Mouse (Mus musculus) pancreas, adult 10 weeks (tissue): ENCODE data around the gene Btnl1. TPM values are rescaled to one million over a fixed set of nuclear protein-coding genes. Genes with fewer than 3 reads are reported as not detected.

Experiments
- polyA plus RNA-seq: library from polyadenylated mRNA; stranded (reverse); fragments of 350-450 nt; fragmentation: Illumina TruSeq; extraction: RNeasy Lipid Tissue Mini Kit (QIAGEN cat#74804); gene quantifications from one replicate; pipeline ENCODE4 v1.2.3, GENCODE M21; 2015; ENCODE audit warnings: low read depth, low replicate concordance; ENCODE audit not compliant: insufficient read depth

Btnl1 gene
- polyA plus RNA-seq: not detected

DNA sequence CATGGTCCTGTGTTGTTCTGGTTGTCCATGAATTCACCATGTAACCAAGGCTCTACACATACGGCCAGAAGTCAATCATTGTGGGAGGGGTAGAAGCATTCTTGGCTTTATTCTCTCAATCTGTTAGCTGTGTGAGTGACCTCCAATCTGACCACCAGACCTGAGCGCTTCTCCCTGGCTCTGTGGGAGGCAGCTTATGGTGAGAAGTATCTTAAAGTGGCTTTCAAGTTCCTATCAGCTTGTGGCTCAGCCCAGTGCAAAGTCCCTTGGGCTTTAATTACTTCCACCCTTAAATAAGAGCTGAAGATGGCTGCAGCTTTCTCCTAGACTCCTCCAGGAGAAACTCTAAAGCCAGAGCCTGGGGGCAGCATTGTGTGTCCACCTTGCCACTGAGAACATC lies at the start of gene Btnl1:
Gene Btnl1 (plus strand): TSS at position 286 of the 400 bp plus-strand sequence.

DNA sequence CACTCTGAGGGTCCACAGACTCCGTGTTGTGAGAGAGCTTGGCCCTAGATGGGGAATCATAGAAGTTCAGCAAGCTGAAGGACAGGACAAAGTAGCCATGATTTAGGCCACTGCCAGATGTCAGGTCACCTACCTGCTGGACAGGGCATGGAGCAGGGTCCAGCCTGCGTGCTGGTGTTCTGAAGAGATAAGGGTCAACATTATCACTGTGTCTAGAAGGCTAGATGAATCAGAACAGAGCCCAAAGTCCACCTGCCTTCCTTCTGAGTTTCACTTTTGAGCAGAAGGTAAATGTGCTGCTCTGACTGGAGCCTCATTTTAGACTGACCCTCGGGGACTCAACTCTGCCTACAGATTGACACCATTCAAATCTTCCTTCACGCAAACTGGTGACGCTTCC lies 22.4 kb upstream of the Btnl1 start, which contains the start of gene Btnl2:
Gene Btnl2 (plus strand): TSS at position 284 of the 400 bp plus-strand sequence.

DNA sequence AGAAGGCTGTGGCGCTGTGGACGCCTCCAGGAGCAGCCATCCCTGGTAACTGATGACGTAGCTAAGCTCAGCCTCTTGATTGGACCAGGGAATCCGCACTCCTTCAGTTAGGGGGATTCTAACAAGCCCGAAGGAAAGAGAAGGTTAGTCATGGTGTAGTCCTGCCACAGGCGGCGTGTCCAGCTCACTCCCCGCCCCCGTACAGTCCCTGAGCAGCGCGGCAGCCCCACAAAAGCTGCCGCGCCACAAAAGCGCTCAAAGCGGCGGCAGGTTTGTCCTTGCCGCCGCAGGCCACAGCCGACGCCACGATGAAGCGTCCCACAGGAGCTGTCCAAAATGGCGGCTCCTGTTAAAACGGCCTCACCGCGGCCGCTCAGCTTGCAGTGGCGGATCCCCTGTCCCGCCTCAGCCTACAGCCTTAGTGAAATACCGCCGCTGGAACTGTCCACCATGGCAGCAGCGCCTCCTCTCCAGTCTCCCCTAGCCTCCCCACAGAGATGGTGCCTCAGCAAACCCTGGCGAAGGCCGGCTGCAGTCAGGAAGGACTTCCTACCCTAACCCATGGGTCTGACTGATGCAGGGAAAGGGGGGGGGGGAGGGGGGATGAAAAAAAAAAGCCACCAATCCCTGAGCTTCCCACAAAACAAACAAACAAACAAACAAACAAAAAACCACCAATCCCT lies 21.9 kb downstream of the Btnl1 start, which contains the start of gene BC051142:
Gene BC051142 (plus strand): TSS at position 110 of the 683 bp plus-strand sequence.

Other genes starting within 250 kb of the Btnl1 start
- gene H2-DMb2, start 233.8 kb upstream of the Btnl1 start, polyA plus RNA-seq: 1.9 TPM
- 7.8 TPM for gene H2-DMb1, start 224.1 kb upstream of the Btnl1 start, polyA plus RNA-seq
- gene Tap1, start 189.6 kb upstream of the Btnl1 start, polyA plus RNA-seq: 6.3 TPM
- 9.2 TPM for gene Psmb9, start 189.4 kb upstream of the Btnl1 start, polyA plus RNA-seq
- gene Psmb8, start 179.4 kb upstream of the Btnl1 start, polyA plus RNA-seq: 13.8 TPM
- gene Tap2, start 173.6 kb upstream of the Btnl1 start, polyA plus RNA-seq: 9.1 TPM
- gene H2-Ob, start 138.2 kb upstream of the Btnl1 start, polyA plus RNA-seq: 2.1 TPM
- 44.7 TPM for gene H2-Ab1, start 119.4 kb upstream of the Btnl1 start, polyA plus RNA-seq
- gene H2-Aa, start 89.3 kb upstream of the Btnl1 start, polyA plus RNA-seq: 56.9 TPM
- 37.0 TPM for gene H2-Eb1, start 71.3 kb upstream of the Btnl1 start, polyA plus RNA-seq
- not detected for gene H2-Eb2, start 51.5 kb upstream of the Btnl1 start, polyA plus RNA-seq
- gene Btnl2, start 22.3 kb upstream of the Btnl1 start, polyA plus RNA-seq: not detected
- 4.2 TPM for gene BC051142, start 21.7 kb downstream of the Btnl1 start, polyA plus RNA-seq
- not detected for gene Btnl4, start 100.2 kb downstream of the Btnl1 start, polyA plus RNA-seq
- gene Btnl6, start 140.2 kb downstream of the Btnl1 start, polyA plus RNA-seq: not detected
- 13.4 TPM for gene Notch4, start 187.1 kb downstream of the Btnl1 start, polyA plus RNA-seq
- gene Gpsm3, start 212.7 kb downstream of the Btnl1 start, polyA plus RNA-seq: 13.2 TPM
- gene Pbx2, start 214.1 kb downstream of the Btnl1 start, polyA plus RNA-seq: 11.4 TPM
- gene Ager, start 220.7 kb downstream of the Btnl1 start, polyA plus RNA-seq: 1.3 TPM
- gene Rnf5, start 226.6 kb downstream of the Btnl1 start, polyA plus RNA-seq: 23.2 TPM
- 22.7 TPM for gene Agpat1, start 227.1 kb downstream of the Btnl1 start, polyA plus RNA-seq
- gene Egfl8, start 238.8 kb downstream of the Btnl1 start, polyA plus RNA-seq: 3.3 TPM